Mouse (Mus musculus): ENCODE results near the gene Cdk15.
A peak's percentile ranks its signal among the peaks of the same experiment; 100 is the strongest.

GRCm38 (mm10) chr1:59237614-59238211 lies 19.0 kb upstream of the Cdk15 start:
- TF ChIP-seq CTCF (IDR thresholded peaks at IDR 0.05) (peak; percentile 85), EP300 (IDR thresholded peaks at IDR 0.05; ENCODE audit: insufficient read depth, low read depth, low read length) (0 out of 2 replicates have a peak, but pooled peaks have one; percentile 47), POLR2A (IDR thresholded peaks at IDR 0.05; ENCODE audit: insufficient read depth, low read depth, low read length) (no peak)
